In genomic region chr9:35093350-35093749, GRCm38 (mm10) we compare ENCODE assay signal across 21 mouse cellular contexts.
"Had no signal": no experiment of that assay in that cellular context is flagged by ENCODE, and none has a peak within 500 bp of the region (broad histone marks: within the 10 kb centered on the region; RNA-seq: fewer than 3 reads in every experiment).

No protein-coding gene starts in this region.

- H3K4me1 ChIP-seq: kidney, embryonic 15.5 days; limb, embryonic 13.5 days; limb, embryonic 15.5 days had no signal

- DNase-seq: forebrain, postnatal 0 days; gastrocnemius, postnatal 14 days; gastrocnemius, postnatal 36 days; heart, adult 2 months; heart, postnatal 14 days; heart, postnatal 36 days; kidney, adult 9 months; kidney, postnatal 14 days; kidney, postnatal 36 days had no signal

- ATAC-seq: forebrain, postnatal 0 days; hindbrain, embryonic 16.5 days; inflammation-experienced regulatory T-cells, adult 6 months had no signal

- H3K27me3 ChIP-seq: heart, embryonic 13.5 days; heart, embryonic 15.5 days; kidney, embryonic 15.5 days; limb, embryonic 13.5 days; limb, embryonic 15.5 days had no signal

- H3K4me3 ChIP-seq: heart, adult 2 months; heart, embryonic 13.5 days; heart, embryonic 15.5 days; kidney, embryonic 15.5 days; left cerebral cortex, adult 2 months; limb, embryonic 13.5 days; limb, embryonic 15.5 days had no signal

- H3K4me2 ChIP-seq: heart, embryonic 11.5 days; heart, embryonic 13.5 days; heart, embryonic 15.5 days; hindbrain, embryonic 14.5 days; kidney, embryonic 15.5 days; limb, embryonic 13.5 days; limb, embryonic 15.5 days had no signal

- H3K36me3 ChIP-seq: heart, embryonic 13.5 days; heart, embryonic 15.5 days; kidney, embryonic 15.5 days; limb, embryonic 15.5 days had no signal

- H3K27ac ChIP-seq: heart, adult 2 months; heart, embryonic 13.5 days; heart, embryonic 15.5 days; hindbrain, embryonic 14.5 days; kidney, embryonic 15.5 days; kidney, postnatal 0 days; left cerebral cortex, adult 2 months; limb, embryonic 13.5 days; limb, embryonic 15.5 days; liver, embryonic 14.5 days had no signal

- H3K9ac ChIP-seq: forebrain, postnatal 0 days; heart, embryonic 13.5 days; heart, embryonic 15.5 days; hindbrain, embryonic 14.5 days; kidney, embryonic 15.5 days; limb, embryonic 13.5 days; limb, embryonic 15.5 days; liver, embryonic 14.5 days had no signal

- H3K9me3 ChIP-seq: heart, embryonic 13.5 days; heart, embryonic 15.5 days; kidney, embryonic 15.5 days; limb, embryonic 13.5 days; limb, embryonic 15.5 days had no signal
